Comparison of ENCODE assay signal across 12 mouse cellular contexts in the genomic region with DNA sequence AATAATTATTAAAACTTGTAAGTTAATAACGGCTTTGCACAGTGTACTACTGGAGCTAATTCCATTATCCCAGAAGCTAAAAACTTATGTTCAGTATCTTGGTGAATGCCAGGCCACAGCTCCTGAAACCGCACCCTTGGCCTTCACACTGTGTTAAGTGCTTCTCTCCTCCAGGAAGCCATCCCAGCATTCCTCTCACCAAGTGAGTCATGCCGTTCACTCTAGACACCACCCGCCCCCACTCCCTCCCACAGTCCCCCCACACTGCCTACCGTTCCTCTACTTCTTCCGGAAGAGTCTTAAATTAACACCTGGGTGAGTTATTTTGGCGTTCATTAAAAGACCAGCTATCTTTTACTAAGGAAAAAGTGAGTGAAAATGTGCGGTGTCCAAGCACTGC.
DNase-seq lines count a peak whose midpoint lies in the region; ATAC-seq and TF ChIP-seq lines count a peak whose summit lies in the region.
"Had no signal": no experiment of that assay in that cellular context is flagged by ENCODE, and none has a peak within 500 bp of the region (broad histone marks: within the 10 kb centered on the region; RNA-seq: fewer than 3 reads in every experiment).

No protein-coding gene starts in this region.

- H3K27me3 ChIP-seq in kidney, embryonic 15.5 days, result no peaks in the 10 kb centered on the region
- no peaks in the 10 kb centered on the region for H3K27me3 ChIP-seq in stomach, postnatal 0 days (ENCODE audit: control insufficient read depth, insufficient read depth, low read length)
- H3K27me3 ChIP-seq: embryonic facial prominence, embryonic 15.5 days; hindbrain, embryonic 12.5 days had no signal

- H3K4me2 ChIP-seq in kidney, embryonic 15.5 days, result peak overlapping the region; percentile 22; the same call in 1 of the 2 replicates
- no peak overlapping the region for H3K4me2 ChIP-seq in stomach, postnatal 0 days (replicated peaks; ENCODE audit: low read depth)
- H3K4me2 ChIP-seq: embryonic facial prominence, embryonic 15.5 days; hindbrain, embryonic 12.5 days; lung, embryonic 14.5 days had no signal

- 17% methylated on average over 8 of the region's 8 CpGs for WGBS in kidney, embryonic 15.5 days
- WGBS in stomach, postnatal 0 days, result 32% methylated on average over 8 of the region's 8 CpGs

- TF ChIP-seq EP300 in stomach, postnatal 0 days (optimal IDR thresholded peaks at IDR 0.05), result no peak

- H3K4me1 ChIP-seq in kidney, embryonic 15.5 days, result peaks cover 53% of the 10 kb centered on the region
- no peaks in the 10 kb centered on the region for H3K4me1 ChIP-seq in stomach, postnatal 0 days (replicated peaks; ENCODE audit: control insufficient read depth, insufficient read depth)

- no peak for TF ChIP-seq CTCF in stomach, postnatal 0 days (IDR thresholded peaks at IDR 0.05; ENCODE audit: low read depth)

- no peaks in the 10 kb centered on the region for H3K9me3 ChIP-seq in kidney, embryonic 15.5 days (replicated peaks)
- H3K9me3 ChIP-seq in stomach, postnatal 0 days (ENCODE audit: control insufficient read depth, low read length), result no peaks in the 10 kb centered on the region
- H3K9me3 ChIP-seq: embryonic facial prominence, embryonic 15.5 days; hindbrain, embryonic 12.5 days had no signal

- 0 out of 2 replicates have a peak overlapping the region, but pooled peaks have one; percentile 2 for H3K27ac ChIP-seq in kidney, embryonic 15.5 days
- H3K27ac ChIP-seq in stomach, postnatal 0 days (replicated peaks), result no peak overlapping the region
- H3K27ac ChIP-seq: embryonic facial prominence, embryonic 15.5 days had no signal

- no peak overlapping the region for H3K9ac ChIP-seq in kidney, embryonic 15.5 days
- H3K9ac ChIP-seq in stomach, postnatal 0 days (ENCODE audit: low read length), result no peak overlapping the region
- H3K9ac ChIP-seq: embryonic facial prominence, embryonic 15.5 days; hindbrain, embryonic 12.5 days; lung, embryonic 14.5 days had no signal

- no peak for DNase-seq in kidney, adult 8-10 months
- DNase-seq in right cerebral cortex, adult 18-20 months, result peak; percentile 65
- DNase-seq in right cerebral cortex, postnatal 4 days, result no peak
- peak; percentile 88 for DNase-seq in brain, adult 2 months (ENCODE audit: low read depth, low spot score)
- peak; percentile 25 for DNase-seq in stomach, postnatal 0 days (ENCODE audit: low spot score)
- DNase-seq in urinary bladder, adult 2 months (ENCODE audit: low spot score), result no peak
- DNase-seq: cerebellum, adult 9-10 months; lung, embryonic 14.5 days; midbrain, embryonic 14.5 days had no signal

- no peak overlapping the region for H3K4me3 ChIP-seq in kidney, embryonic 15.5 days (replicated peaks)
- H3K4me3 ChIP-seq in stomach, postnatal 0 days (ENCODE audit: low read depth, low read length), result no peak overlapping the region
- H3K4me3 ChIP-seq: embryonic facial prominence, embryonic 15.5 days; hindbrain, embryonic 12.5 days had no signal

- no peaks in the 10 kb centered on the region for H3K36me3 ChIP-seq in kidney, embryonic 15.5 days
- no peaks in the 10 kb centered on the region for H3K36me3 ChIP-seq in stomach, postnatal 0 days (ENCODE audit: control insufficient read depth, insufficient read depth, low read length)
- H3K36me3 ChIP-seq: embryonic facial prominence, embryonic 15.5 days; hindbrain, embryonic 12.5 days had no signal

- no peak; the same call in 1 of the 2 replicates for ATAC-seq in kidney, embryonic 15.5 days (replicated peaks; ENCODE audit: low FRiP score)
- peak; percentile 60; the same call in 1 of the 2 replicates for ATAC-seq in stomach, postnatal 0 days (ENCODE audit: low FRiP score, low TSS enrichment)

Comparison
In these comparisons a context has a peak if more than half of its experiments do, and no peak if none do; other contexts are left out.
1. DNase-seq: peak in right cerebral cortex, adult 18-20 months (single experiment), brain, adult 2 months (single experiment) and stomach, postnatal 0 days (single experiment); none in kidney, adult 8-10 months (0 of 2), right cerebral cortex, postnatal 4 days (single experiment) and urinary bladder, adult 2 months (single experiment).